Mouse (Mus musculus) bone marrow, adult 2 months (tissue): ENCODE results near the gene Krt24.

ENCODE experiments used
- CTCF ChIP-seq: fragments of 200-500 bp; IDR thresholded peaks from 2 replicates; pipeline ENCODE4 v1.5.1; 2011; ENCODE audit warnings: low read length, control low read depth; ENCODE audit not compliant: control insufficient read depth, insufficient read depth
- POLR2A ChIP-seq: fragments of 200-500 bp; IDR thresholded peaks from 2 replicates; pipeline ENCODE4 v1.6.1; 2011; ENCODE audit warnings: low read depth, mild to moderate bottlenecking, control low read depth, low read length, borderline replicate concordance; ENCODE audit not compliant: control insufficient read depth

- TF ChIP-seq CTCF, result no peak
- TF ChIP-seq POLR2A, result no peak
Observed at GRCm38 (mm10) chr11:99255316-99255715, 29.7 kb downstream of the Krt24 start.
